Mouse (Mus musculus) forebrain, embryonic 11.5 days (tissue): ENCODE results near the gene Rbp1. TPM values are rescaled to one million over a fixed set of nuclear protein-coding genes. Genes with fewer than 3 reads are reported as not detected.

Experiments
- ATAC-seq: fragments of 200-750 bp; cut with Nextera tagmentation; replicated peaks from 2 replicates; pipeline ENCODE4 v1.8.0; 2017; ENCODE audit warnings: moderate TSS enrichment; ENCODE audit not compliant: low FRiP score
- DNase-seq: peaks from one replicate; pipeline ENCODE4 v3.0.0-alpha.2; 2017; ENCODE audit warnings: low spot score
- H3K27ac ChIP-seq: fragments of 300-500 bp; sonication (generic); 2 replicates; pipeline ENCODE4 v1.5.1; 2014; ENCODE audit warnings: low read depth, low read length
- H3K27me3 ChIP-seq: fragments of 300-500 bp; sonication (generic); 2 replicates; pipeline ENCODE4 v1.6.1; 2014; ENCODE audit warnings: mild to moderate bottlenecking, low read length, mixed read lengths; ENCODE audit not compliant: control insufficient read depth, insufficient read depth
- H3K36me3 ChIP-seq: fragments of 300-500 bp; sonication (generic); 2 replicates; pipeline ENCODE4 v1.6.1; 2014; ENCODE audit warnings: mild to moderate bottlenecking, low read length, moderate library complexity, mixed read lengths; ENCODE audit not compliant: control insufficient read depth, insufficient read depth
- H3K4me1 ChIP-seq: fragments of 300-500 bp; sonication (generic); replicated peaks from 2 replicates; pipeline ENCODE4 v1.6.1; 2014; ENCODE audit warnings: low read length, mixed read lengths; ENCODE audit not compliant: control insufficient read depth, insufficient read depth
- H3K4me2 ChIP-seq: fragments of 300-500 bp; sonication (generic); 2 replicates; pipeline ENCODE4 v1.6.1; 2014; ENCODE audit warnings: low read depth, mild to moderate bottlenecking, low read length, moderate library complexity, mixed read lengths; ENCODE audit not compliant: severe bottlenecking
- H3K4me3 ChIP-seq: fragments of 300-500 bp; sonication (generic); 2 replicates; pipeline ENCODE4 v1.5.1; 2014; ENCODE audit warnings: low read depth, low read length
- H3K9ac ChIP-seq: fragments of 300-500 bp; sonication (generic); 2 replicates; pipeline ENCODE4 v1.6.1; 2014; ENCODE audit warnings: low read length
- H3K9me3 ChIP-seq: fragments of 300-500 bp; sonication (generic); 2 replicates; pipeline ENCODE4 v1.6.1; 2016; ENCODE audit warnings: low read length, mixed read lengths; ENCODE audit not compliant: control insufficient read depth
- WGBS: fragments of 180-500 bp; shearing (Covaris S2); extraction: QIAGEN DNeasy Blood & Tissue Kit; methylation state at CpG from one replicate; pipeline ENCODE4 v1.1.7; 2014; 5-methylcytosine and 5-hydroxymethylcytosine counted together
- polyA plus RNA-seq: library from polyadenylated mRNA; unstranded; fragments of >200 nt; fragmentation: Nextera tagmentation; extraction: Ambion mirVana; gene quantifications from 2 replicates; pipeline ENCODE4 v1.2.1, GENCODE M21; 2014

Rbp1 gene
- polyA plus RNA-seq: 24.5 and 29.5 TPM in 2 replicates

DNA sequence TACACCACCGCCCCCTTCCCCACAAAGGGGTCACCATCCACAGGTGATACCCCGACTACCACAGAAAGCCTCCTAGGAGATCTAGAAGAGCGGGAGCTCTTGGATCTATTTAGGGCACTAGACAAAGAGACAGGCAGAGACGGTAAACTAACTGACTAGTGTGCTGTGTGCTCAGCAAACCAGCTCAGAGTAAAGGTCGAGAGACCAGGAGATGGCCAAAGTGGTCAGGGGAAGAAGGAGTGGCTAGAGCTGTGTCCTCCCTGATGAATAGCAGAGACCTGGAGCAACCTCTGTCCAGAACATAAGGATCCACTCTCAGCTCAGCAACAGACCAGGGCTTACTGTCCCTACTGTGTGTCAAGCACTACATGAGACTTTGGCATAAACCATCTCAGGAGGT is at the start of gene Rbp1:
TSS of gene Rbp1 (plus strand) at position 306 of the 400 bp plus-strand sequence.
- no peaks in the 10 kb centered on the region for H3K4me1 ChIP-seq
- no peaks in the 10 kb centered on the region for H3K36me3 ChIP-seq
- no peak within 1 kb of the TSS for H3K9ac ChIP-seq
- no peak within 1 kb of the TSS for H3K27ac ChIP-seq
- no peaks in the 10 kb centered on the region for H3K9me3 ChIP-seq
- DNase-seq: no peak
- H3K4me3 ChIP-seq: no peak within 1 kb of the TSS
- 88% methylated on average over 5 of the region's 5 CpGs for WGBS
- peaks cover 20% of the 10 kb centered on the region for H3K27me3 ChIP-seq
- ATAC-seq: no peak
- no peak within 1 kb of the TSS for H3K4me2 ChIP-seq

- Histone ChIP-seq H3K4me3 (no peak overlapping the region), H3K9ac (no peak overlapping the region), H3K27ac (no peak overlapping the region), H3K4me2 (no peak overlapping the region), H3K27me3 (no peaks in the 10 kb centered on the region), H3K9me3 (no peaks in the 10 kb centered on the region), H3K36me3 (no peaks in the 10 kb centered on the region), H3K4me1 (peaks cover 4% of the 10 kb centered on the region)
- DNase-seq (no peak), ATAC-seq (no peak)
- WGBS: 91% methylated on average over 5 of the region's 5 CpGs
These were observed 49.4 kb upstream of the Rbp1 start for GRCm38 (mm10) chr9:98373358-98373757.

DNA sequence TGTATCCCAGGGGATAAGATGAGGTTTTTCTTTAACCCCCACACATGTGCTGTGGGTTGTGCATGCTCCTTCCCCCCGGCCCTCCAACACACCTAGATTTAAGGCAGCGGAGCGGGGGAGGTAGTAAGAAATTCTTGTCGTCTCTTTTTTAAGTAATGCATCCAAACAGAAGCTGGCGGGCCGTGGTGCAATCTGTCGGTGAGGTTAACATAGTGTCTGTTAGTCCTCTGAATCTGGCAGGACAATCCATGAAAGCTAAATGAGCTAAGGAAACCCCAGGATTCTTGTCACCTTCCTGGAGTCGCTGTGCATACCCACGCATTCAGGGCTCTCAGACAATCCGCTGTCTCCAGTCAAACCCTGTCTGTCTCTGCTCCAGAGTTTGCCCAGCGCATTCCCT is 47.9 kb upstream of the Rbp1 start:
- H3K4me3 ChIP-seq: no peak overlapping the region
- ATAC-seq: no peak
- no peak overlapping the region for H3K9ac ChIP-seq
- H3K27me3 ChIP-seq: no peaks in the 10 kb centered on the region
- WGBS: 81% methylated on average over 11 of the region's 11 CpGs
- no peak overlapping the region for H3K4me2 ChIP-seq
- H3K36me3 ChIP-seq: no peaks in the 10 kb centered on the region
- DNase-seq: no peak
- H3K9me3 ChIP-seq: no peaks in the 10 kb centered on the region
- peaks cover 4% of the 10 kb centered on the region for H3K4me1 ChIP-seq
- no peak overlapping the region for H3K27ac ChIP-seq

DNA sequence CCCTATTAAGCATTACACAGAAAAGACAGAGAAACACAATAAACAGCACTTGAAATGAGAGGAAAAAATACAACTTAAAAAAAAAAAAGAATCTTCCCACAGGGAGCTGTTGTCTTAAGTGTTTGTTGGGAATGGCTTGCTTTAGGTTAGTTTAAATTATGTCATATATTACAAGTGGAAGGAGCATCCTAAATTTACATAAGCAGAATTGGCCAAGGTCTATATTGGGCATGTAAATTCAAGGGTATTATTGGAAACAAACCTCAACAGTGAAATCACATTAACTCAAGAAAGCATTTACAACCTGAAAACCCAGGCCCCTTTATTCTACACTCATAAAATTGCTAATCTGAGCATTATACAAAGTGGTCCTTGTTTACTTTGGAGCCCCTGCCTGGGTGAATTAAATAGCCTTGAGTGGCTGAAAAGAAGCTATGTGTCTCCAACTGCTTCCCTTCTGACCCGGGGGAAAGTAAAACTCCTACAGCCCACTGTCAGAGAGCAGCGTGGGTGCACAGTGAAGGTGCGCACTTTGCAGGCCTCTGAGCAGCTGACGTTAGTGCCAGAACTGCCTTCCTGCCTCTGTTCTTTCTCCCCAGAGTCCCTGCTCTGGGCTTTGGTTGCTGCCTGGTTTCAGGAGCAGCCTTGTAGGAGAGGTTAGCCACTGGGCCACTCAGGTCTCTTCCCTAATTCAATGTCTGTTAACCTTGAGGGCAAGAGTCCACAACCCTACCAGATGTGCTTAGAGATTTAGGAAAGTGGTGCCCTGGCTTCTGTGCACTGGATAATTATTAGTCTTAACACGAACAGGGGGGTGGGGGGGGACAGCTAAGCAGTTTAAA is 47.2 kb upstream of the Rbp1 start:
- ATAC-seq (no peak), DNase-seq (no peak)
- H3K4me3 ChIP-seq: no peak overlapping the region
- H3K9ac ChIP-seq: no peak overlapping the region
- H3K36me3 ChIP-seq: no peaks in the 10 kb centered on the region
- no peak overlapping the region for H3K4me2 ChIP-seq
- H3K4me1 ChIP-seq: peaks cover 4% of the 10 kb centered on the region
- no peaks in the 10 kb centered on the region for H3K27me3 ChIP-seq
- WGBS: 27% methylated on average over 5 of the region's 5 CpGs
- no peak overlapping the region for H3K27ac ChIP-seq
- H3K9me3 ChIP-seq: no peaks in the 10 kb centered on the region

DNA sequence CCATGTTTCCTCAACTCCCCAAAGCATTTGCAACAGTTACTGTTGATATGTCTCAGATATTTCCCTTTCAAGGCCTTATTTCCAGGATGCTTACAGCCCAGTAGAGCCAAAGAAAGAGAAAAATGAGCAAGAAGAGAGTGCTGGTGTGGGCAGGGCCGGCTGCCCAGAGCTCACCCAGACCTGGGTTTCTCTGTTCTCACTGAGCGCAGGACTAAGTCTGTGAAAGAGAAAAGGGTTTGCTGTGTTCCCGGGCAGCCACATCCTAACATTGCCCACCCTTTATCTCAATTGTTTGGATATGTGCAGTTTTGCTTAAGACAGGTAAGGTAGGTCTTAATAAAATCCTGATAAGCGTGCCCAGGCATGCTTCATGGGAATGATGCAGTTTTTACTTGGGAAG is 43.0 kb upstream of the Rbp1 start:
- DNase-seq (no peak), ATAC-seq (no peak)

DNA sequence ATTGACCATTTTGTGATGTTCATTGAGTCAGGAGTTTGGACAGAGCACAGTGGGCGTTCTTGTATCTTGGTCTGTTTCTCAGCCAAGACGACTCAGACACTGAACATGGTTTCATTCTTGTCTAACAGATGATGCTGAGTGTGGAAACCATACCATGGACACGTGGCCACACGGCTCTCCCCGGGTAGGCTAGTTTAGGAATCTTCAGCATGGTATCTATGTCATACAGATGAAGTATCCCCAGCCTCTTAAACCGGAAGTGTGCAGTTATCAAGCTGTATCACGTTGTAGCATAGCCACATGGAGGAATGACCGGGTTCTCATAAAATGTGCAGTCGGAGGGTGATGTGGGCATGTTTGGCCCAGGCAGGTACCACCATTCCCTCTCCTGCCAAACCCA is 42.2 kb upstream of the Rbp1 start:
- no peak for DNase-seq

More for the DNA sequence above, 43.0 kb upstream of the Rbp1 start:
- H3K36me3 ChIP-seq: no peaks in the 10 kb centered on the region
- H3K27ac ChIP-seq: no peak overlapping the region
- H3K9ac ChIP-seq: no peak overlapping the region
- no peak overlapping the region for H3K4me3 ChIP-seq
- WGBS: 69% methylated on average over 4 of the region's 4 CpGs
- H3K27me3 ChIP-seq: no peaks in the 10 kb centered on the region
- H3K4me2 ChIP-seq: no peak overlapping the region
- H3K4me1 ChIP-seq: peaks cover 4% of the 10 kb centered on the region
- no peaks in the 10 kb centered on the region for H3K9me3 ChIP-seq

DNA sequence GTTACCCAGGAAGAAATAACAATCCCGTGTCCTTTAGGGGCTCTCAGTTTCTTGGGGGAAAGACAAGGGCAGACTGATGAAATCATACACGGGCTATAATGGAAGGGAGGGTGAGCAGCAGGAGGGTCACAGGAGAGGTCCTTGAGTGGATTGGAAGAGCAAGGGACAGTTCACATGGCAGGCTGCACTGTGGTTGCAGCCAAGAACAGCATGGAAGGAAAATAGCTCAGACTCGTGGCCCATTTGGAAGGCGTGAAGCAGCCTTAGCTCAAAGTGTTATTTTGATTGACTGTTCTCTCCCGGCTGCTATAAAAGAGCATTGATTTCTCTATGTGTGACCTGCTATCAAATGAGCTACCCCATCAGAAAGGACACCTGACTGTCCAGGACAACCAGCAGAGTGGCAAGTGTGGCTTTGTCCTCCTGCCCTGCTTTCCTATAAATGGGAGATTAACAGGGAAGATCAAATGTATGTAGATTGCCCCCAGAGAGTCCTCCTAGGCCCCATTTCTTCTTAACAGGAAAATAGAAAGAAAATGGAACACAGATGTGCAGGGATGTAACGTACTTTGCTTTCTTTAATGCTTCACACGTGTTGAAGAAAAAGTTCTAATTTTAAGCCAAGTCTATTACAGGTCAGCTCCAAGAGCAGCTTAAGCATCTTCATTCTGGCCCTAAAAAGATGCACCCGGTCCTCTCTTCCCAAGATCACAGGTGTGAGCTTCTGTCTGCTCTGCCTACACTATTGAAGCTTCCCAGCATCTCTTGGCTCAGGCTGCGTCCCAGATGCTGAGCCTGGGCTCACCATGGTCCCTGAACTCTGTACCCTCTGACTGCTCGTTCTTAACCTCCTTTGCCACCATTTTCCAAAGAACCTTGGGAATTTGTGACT is 34.8 kb upstream of the Rbp1 start:
- no peaks in the 10 kb centered on the region for H3K9me3 ChIP-seq
- no peak for ATAC-seq
- H3K27ac ChIP-seq: no peak overlapping the region
- H3K4me2 ChIP-seq: no peak overlapping the region
- H3K4me1 ChIP-seq: no peaks in the 10 kb centered on the region
- no peaks in the 10 kb centered on the region for H3K36me3 ChIP-seq
- 77% methylated on average over 10 of the region's 10 CpGs for WGBS
- no peak overlapping the region for H3K4me3 ChIP-seq
- no peaks in the 10 kb centered on the region for H3K27me3 ChIP-seq
- DNase-seq: peak; percentile 42
- H3K9ac ChIP-seq: no peak overlapping the region

More for the DNA sequence above, 42.2 kb upstream of the Rbp1 start:
- Histone ChIP-seq H3K36me3 (no peaks in the 10 kb centered on the region), H3K9ac (no peak overlapping the region), H3K4me2 (no peak overlapping the region), H3K4me3 (no peak overlapping the region), H3K4me1 (peaks cover 2% of the 10 kb centered on the region; the same call in 1 of the 2 replicates), H3K27ac (no peak overlapping the region), H3K27me3 (no peaks in the 10 kb centered on the region), H3K9me3 (no peaks in the 10 kb centered on the region)
- 94% methylated on average over 9 of the region's 9 CpGs for WGBS
- no peak for ATAC-seq

DNA sequence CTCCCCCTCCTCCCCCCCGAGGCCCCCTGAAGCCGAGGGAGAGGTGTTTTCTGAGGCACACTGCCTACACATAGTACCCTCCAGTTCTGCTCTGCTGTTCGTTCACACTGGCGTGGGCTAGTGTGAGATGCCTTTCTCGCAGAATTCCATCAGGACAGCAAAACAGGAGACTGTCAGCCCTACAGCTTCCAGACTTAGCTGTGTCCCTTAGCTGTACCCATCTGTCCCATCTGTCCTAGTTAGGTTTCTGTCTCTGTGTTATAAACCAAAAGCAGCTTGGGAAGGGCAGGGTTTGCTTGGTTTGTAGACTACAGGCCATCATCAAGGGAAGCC is 34.2 kb upstream of the Rbp1 start:
- no peaks in the 10 kb centered on the region for H3K36me3 ChIP-seq
- H3K27ac ChIP-seq: no peak overlapping the region
- no peak overlapping the region for H3K4me3 ChIP-seq
- H3K4me2 ChIP-seq: no peak overlapping the region
- H3K9ac ChIP-seq: no peak overlapping the region
- H3K27me3 ChIP-seq: no peaks in the 10 kb centered on the region
- no peaks in the 10 kb centered on the region for H3K9me3 ChIP-seq
- no peaks in the 10 kb centered on the region for H3K4me1 ChIP-seq
- ATAC-seq (no peak), DNase-seq (no peak)
- WGBS: 90% methylated on average over 5 of the region's 5 CpGs
